Mouse (Mus musculus): Measurements from ENCODE around the gene Cchcr1. TPM values are rescaled to one million over a fixed set of nuclear protein-coding genes. Genes with fewer than 3 reads are reported as not detected.
"Not testable (repeated sequence)": the region's sequence is repeated elsewhere in the genome, so short reads cannot be mapped to it uniquely, and the experiment has no call there.

The Cchcr1 gene
- polyA plus RNA-seq, 1 experiment from 2014 or later = 15.7 TPM

DNA sequence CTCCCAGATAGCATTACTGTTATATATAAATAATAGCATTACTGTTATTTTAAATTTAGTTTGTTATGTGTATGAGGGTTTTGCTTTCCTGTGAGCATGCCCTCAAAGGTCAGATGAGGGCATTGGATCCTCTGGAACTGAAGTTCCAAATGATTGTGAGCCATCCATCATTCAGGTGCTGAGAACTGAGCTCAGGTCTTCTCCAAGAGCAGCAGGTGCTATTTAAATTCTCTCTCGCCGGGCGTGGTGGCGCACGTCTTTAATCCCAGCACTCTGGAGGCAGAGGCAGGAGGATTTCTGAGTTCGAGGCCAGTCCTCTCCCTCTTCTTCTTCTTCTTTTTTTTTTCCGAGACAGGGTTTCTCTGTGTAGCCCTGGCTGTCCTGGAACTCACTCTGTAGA, 19.8 kb upstream of the Cchcr1 start:
- 92% methylated on average over 7 of the region's 7 CpGs for WGBS
- no peak for ATAC-seq (replicated peaks; ENCODE audit: extremely low read depth, insufficient read depth, low FRiP score)
- no peak overlapping the region for H3K27ac ChIP-seq (ENCODE audit: low read length)
- no peak overlapping the region for H3K9ac ChIP-seq (ENCODE audit: low read length)
- H3K4me1 ChIP-seq (ENCODE audit: control insufficient read depth, insufficient read depth, low read length) = no peaks in the 10 kb centered on the region
- no peaks in the 10 kb centered on the region for H3K36me3 ChIP-seq (ENCODE audit: control insufficient read depth, insufficient read depth)
- no peak overlapping the region for H3K4me3 ChIP-seq (ENCODE audit: low read length)
- no peaks in the 10 kb centered on the region for H3K9me3 ChIP-seq (replicated peaks; ENCODE audit: control insufficient read depth, low read length)
- no peaks in the 10 kb centered on the region for H3K27me3 ChIP-seq (ENCODE audit: control insufficient read depth, insufficient read depth, low read length)
- H3K4me2 ChIP-seq (ENCODE audit: low read depth, low read length) = no peak overlapping the region

DNA sequence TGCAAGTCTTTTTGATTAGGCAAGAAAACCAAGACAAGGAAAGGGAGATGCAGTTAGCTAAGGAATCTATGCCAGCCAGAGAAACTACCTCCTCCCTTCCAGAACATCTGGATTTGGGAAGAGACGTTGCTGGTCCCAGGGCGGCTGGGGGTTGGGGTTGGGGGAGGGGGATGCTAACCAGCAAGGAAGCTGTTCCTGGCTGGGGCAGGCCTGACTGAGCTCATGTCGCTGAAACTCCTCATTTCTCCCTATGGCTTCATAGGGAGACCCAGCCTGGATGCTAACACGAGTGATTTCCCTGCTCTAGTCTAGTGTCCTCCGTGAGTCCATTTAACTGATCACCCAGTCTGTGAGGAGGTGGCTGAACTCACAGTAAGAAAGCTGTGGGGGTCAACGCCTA, 14.7 kb upstream of the Cchcr1 start:
- no peak overlapping the region for H3K9ac ChIP-seq (ENCODE audit: low read length)
- 17% methylated on average over 6 of the region's 6 CpGs for WGBS
- no peak overlapping the region for H3K4me3 ChIP-seq (ENCODE audit: low read length)
- H3K27me3 ChIP-seq (ENCODE audit: control insufficient read depth, insufficient read depth, low read length) = peaks cover 25% of the 10 kb centered on the region
- no peaks in the 10 kb centered on the region for H3K36me3 ChIP-seq (ENCODE audit: control insufficient read depth, insufficient read depth)
- no peaks in the 10 kb centered on the region for H3K4me1 ChIP-seq (ENCODE audit: control insufficient read depth, insufficient read depth, low read length)
- H3K9me3 ChIP-seq (replicated peaks; ENCODE audit: control insufficient read depth, low read length) = no peaks in the 10 kb centered on the region
- H3K4me2 ChIP-seq (ENCODE audit: low read depth, low read length) = no peak overlapping the region
- no peak for ATAC-seq (replicated peaks; ENCODE audit: extremely low read depth, insufficient read depth, low FRiP score)
- no peak overlapping the region for H3K27ac ChIP-seq (ENCODE audit: low read length)

DNA sequence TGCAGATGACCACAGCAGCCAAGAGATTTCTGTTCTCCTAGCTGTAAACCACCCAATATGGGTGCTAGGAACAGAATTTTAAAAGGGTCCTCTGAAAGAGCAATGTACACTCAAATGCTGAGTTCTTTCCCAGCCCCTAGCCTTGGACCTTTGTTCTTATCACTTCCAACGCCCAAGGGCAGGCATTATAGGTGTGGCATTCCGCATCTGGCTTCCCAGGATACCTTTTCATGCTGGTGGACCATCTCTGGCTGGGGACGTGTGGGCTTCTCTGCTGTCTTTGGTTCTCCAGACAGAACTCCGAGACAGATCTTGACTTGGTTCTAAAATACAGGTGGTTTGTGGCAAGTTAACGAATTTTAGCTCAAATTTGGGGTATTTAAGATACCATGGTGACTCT, 14.1 kb upstream of the Cchcr1 start:
- peaks cover 29% of the 10 kb centered on the region for H3K27me3 ChIP-seq (ENCODE audit: control insufficient read depth, insufficient read depth, low read length)
- H3K27ac ChIP-seq (ENCODE audit: low read length) = no peak overlapping the region
- no peak overlapping the region for H3K4me2 ChIP-seq (ENCODE audit: low read depth, low read length)
- H3K9me3 ChIP-seq (replicated peaks; ENCODE audit: control insufficient read depth, low read length) = no peaks in the 10 kb centered on the region
- ATAC-seq (replicated peaks; ENCODE audit: extremely low read depth, insufficient read depth, low FRiP score) = no peak
- H3K4me1 ChIP-seq (ENCODE audit: control insufficient read depth, insufficient read depth, low read length) = no peaks in the 10 kb centered on the region
- no peaks in the 10 kb centered on the region for H3K36me3 ChIP-seq (ENCODE audit: control insufficient read depth, insufficient read depth)
- H3K4me3 ChIP-seq (ENCODE audit: low read length) = no peak overlapping the region
- no peak overlapping the region for H3K9ac ChIP-seq (ENCODE audit: low read length)
- 51% methylated on average over 5 of the region's 5 CpGs for WGBS

DNA sequence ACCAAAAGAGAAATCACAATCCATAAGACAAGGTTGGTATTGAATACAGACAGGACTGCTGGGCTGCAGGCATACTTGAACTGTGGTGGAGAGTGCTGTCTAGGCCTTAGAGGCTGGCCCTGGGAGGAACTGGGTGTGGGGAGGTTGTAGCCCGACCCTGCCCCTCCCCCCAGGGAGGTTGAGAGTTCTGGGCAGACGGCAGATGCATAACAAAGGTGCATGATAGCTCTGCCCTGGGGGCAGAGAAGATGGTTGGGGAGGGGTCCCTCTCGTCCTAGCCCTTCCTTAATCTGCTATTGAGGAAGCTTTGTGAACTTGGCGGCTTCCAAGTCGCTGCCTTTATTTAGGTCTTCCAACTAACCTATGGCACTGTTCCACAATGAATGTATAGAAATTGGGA, 13.1 kb upstream of the Cchcr1 start:
- H3K9me3 ChIP-seq (replicated peaks; ENCODE audit: control insufficient read depth, low read length) = no peaks in the 10 kb centered on the region
- no peak for ATAC-seq (replicated peaks; ENCODE audit: extremely low read depth, insufficient read depth, low FRiP score)
- H3K4me2 ChIP-seq (ENCODE audit: low read depth, low read length) = no peak overlapping the region
- peaks cover 34% of the 10 kb centered on the region for H3K27me3 ChIP-seq (ENCODE audit: control insufficient read depth, insufficient read depth, low read length)
- H3K36me3 ChIP-seq (ENCODE audit: control insufficient read depth, insufficient read depth) = no peaks in the 10 kb centered on the region
- no peak overlapping the region for H3K27ac ChIP-seq (ENCODE audit: low read length)
- WGBS = 33% methylated on average over 5 of the region's 5 CpGs
- no peak overlapping the region for H3K4me3 ChIP-seq (ENCODE audit: low read length)
- H3K9ac ChIP-seq (ENCODE audit: low read length) = no peak overlapping the region
- H3K4me1 ChIP-seq (ENCODE audit: control insufficient read depth, insufficient read depth, low read length) = no peaks in the 10 kb centered on the region

DNA sequence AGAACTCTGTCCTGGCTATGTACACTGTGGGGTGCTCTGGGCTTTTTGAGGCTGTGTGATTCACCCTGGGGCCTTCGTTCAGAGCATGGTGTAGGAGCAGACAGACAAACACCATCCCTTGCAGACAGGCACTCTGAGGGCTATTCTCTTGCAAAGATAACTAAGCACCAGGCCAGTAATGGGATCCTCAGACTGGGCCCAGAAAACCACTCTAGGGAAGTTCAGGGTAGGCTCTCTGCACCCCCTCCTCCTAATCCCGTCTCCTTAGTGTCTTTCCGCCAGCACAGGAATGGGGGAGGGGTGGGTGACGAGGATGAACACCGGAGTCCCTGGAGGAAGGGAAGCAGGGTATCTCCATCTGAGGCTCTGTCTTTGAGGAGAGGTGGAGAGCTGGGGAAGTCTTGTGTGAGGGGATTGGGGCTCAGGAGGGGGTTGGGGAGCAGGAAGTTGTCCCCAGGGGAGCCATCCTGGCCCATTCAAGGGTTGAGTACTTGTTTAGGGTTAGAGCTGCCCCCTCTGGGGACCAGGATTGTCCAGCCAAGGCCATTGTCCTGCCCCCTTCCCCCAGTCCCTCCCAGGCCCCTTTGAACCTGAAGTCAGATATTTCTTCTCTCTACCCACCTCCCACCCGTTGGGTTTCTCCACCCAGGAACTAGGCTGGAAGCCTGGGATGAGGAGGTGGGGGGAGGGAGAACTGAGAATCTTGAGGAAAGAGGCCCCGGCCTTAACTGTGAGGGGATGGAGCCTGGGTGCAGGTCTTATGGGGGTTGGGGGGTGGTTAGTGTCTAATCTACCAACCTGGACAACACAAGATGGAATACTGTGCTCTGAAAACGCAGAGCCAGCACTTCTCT, 12.0 kb upstream of the Cchcr1 start:
- H3K27me3 ChIP-seq (ENCODE audit: control insufficient read depth, insufficient read depth, low read length) = peaks cover 38% of the 10 kb centered on the region

DNA sequence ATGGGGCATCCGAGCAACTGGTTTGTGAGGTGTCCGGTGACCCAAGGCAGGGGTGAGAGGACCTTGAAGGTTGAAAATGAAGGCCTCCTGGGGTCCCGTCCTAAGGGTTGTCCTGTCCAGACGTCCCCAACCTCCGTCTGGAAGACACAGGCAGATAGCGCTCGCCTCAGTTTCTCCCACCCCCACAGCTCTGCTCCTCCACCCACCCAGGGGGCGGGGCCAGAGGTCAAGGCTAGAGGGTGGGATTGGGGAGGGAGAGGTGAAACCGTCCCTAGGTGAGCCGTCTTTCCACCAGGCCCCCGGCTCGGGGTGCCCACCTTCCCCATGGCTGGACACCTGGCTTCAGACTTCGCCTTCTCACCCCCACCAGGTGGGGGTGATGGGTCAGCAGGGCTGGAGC, 11.1 kb upstream of the Cchcr1 start, which contains the start of gene Pou5f1:
Gene Pou5f1, plus strand, starts transcription at position 243 of the 400 bp plus-strand sequence.
- Histone ChIP-seq H3K36me3 (ENCODE audit: control insufficient read depth, insufficient read depth) (no peaks in the 10 kb centered on the region), H3K4me1 (ENCODE audit: control insufficient read depth, insufficient read depth, low read length) (no peaks in the 10 kb centered on the region), H3K27me3 (ENCODE audit: control insufficient read depth, insufficient read depth, low read length) (peaks cover 38% of the 10 kb centered on the region), H3K4me2 (ENCODE audit: low read depth, low read length) (no peak within 1 kb of the TSS), H3K4me3 (ENCODE audit: low read length) (no peak within 1 kb of the TSS), H3K27ac (ENCODE audit: low read length) (no peak within 1 kb of the TSS), H3K9me3 (replicated peaks; ENCODE audit: control insufficient read depth, low read length) (no peaks in the 10 kb centered on the region), H3K9ac (ENCODE audit: low read length) (no peak within 1 kb of the TSS)
- ATAC-seq (replicated peaks; ENCODE audit: extremely low read depth, insufficient read depth, low FRiP score) = no peak; the same call in 1 of the 2 replicates
- WGBS = 30% methylated on average over 13 of the region's 13 CpGs

More for the DNA sequence above, 12.0 kb upstream of the Cchcr1 start:
- no peak for ATAC-seq (replicated peaks; ENCODE audit: extremely low read depth, insufficient read depth, low FRiP score)
- Histone ChIP-seq H3K4me1 (ENCODE audit: control insufficient read depth, insufficient read depth, low read length) (no peaks in the 10 kb centered on the region), H3K9me3 (replicated peaks; ENCODE audit: control insufficient read depth, low read length) (no peaks in the 10 kb centered on the region), H3K36me3 (ENCODE audit: control insufficient read depth, insufficient read depth) (no peaks in the 10 kb centered on the region), H3K9ac (ENCODE audit: low read length) (no peak overlapping the region), H3K4me3 (ENCODE audit: low read length) (no peak overlapping the region), H3K27ac (ENCODE audit: low read length) (no peak overlapping the region), H3K4me2 (ENCODE audit: low read depth, low read length) (no peak overlapping the region)
- WGBS = 33% methylated on average over 8 of the region's 8 CpGs

DNA sequence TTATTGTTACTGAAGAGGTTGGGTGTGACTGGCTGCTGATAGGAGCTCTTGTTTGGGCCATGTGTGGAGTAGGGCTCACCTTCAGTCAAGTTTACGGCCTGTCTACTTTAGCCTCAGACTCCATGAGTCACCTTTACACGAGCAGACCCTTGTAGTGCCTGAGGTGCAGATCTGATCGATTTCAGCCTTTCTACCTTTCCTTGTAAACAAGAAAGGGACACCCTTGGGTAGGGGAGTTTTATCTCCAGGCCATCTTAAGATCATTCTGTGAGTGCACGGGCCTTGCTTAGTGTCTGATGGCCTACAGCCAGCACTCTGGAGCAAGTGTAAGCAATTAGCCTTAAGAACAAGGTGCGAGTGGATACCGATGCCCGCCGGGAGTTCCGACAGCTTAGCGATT, 10.0 kb upstream of the Cchcr1 start:
- ATAC-seq (replicated peaks; ENCODE audit: extremely low read depth, insufficient read depth, low FRiP score) = no peak
- Histone ChIP-seq H3K27me3 (ENCODE audit: control insufficient read depth, insufficient read depth, low read length) (peaks cover 38% of the 10 kb centered on the region), H3K27ac (ENCODE audit: low read length) (no peak overlapping the region), H3K4me3 (ENCODE audit: low read length) (no peak overlapping the region), H3K9me3 (replicated peaks; ENCODE audit: control insufficient read depth, low read length) (no peaks in the 10 kb centered on the region), H3K9ac (ENCODE audit: low read length) (no peak overlapping the region), H3K4me2 (ENCODE audit: low read depth, low read length) (no peak overlapping the region), H3K36me3 (ENCODE audit: control insufficient read depth, insufficient read depth) (no peaks in the 10 kb centered on the region), H3K4me1 (ENCODE audit: control insufficient read depth, insufficient read depth, low read length) (no peaks in the 10 kb centered on the region)
- 23% methylated on average over 10 of the region's 10 CpGs for WGBS

DNA sequence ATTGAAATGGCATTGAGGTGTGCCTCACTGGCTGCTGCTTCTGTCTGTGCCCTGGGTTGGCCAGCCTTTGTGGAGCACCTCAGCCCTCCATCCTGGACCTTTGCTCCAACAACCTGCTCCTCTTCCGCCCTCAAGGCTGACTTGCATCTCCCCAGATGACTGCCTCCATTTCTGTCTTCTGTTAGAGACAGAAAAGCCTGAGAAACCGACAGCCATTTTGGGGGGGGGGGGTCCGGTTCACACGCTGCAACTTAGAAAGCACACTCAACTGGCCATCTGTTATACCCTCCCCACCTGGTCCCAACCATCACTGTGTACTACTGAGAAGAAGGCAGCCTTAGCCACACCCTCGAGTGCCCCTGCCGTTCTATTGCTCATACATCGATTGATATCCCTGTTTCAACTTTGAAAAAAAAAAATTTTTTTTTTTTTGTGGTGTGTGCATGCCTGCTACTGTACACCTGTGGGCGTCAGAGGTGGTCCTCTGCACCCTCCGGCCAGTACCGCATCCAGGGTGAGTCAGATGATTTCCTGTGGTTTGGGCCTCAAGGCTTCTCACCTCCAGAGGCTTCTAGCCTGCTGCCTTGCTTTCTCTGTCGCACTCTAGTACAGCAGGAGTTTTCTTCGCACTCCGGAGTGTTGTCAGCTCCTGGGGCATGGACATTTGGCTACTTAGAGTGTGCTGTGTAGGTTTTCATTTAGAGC, 9.2 kb upstream of the Cchcr1 start:
- Histone ChIP-seq H3K27me3 (ENCODE audit: control insufficient read depth, insufficient read depth, low read length) (peaks cover 37% of the 10 kb centered on the region), H3K27ac (ENCODE audit: low read length) (no peak overlapping the region), H3K36me3 (ENCODE audit: control insufficient read depth, insufficient read depth) (peaks cover 5% of the 10 kb centered on the region), H3K4me2 (ENCODE audit: low read depth, low read length) (no peak overlapping the region), H3K9me3 (replicated peaks; ENCODE audit: control insufficient read depth, low read length) (no peaks in the 10 kb centered on the region), H3K9ac (ENCODE audit: low read length) (no peak overlapping the region), H3K4me1 (ENCODE audit: control insufficient read depth, insufficient read depth, low read length) (no peaks in the 10 kb centered on the region), H3K4me3 (ENCODE audit: low read length) (no peak overlapping the region)
- ATAC-seq (replicated peaks; ENCODE audit: extremely low read depth, insufficient read depth, low FRiP score) = no peak
- 20% methylated on average over 13 of the region's 13 CpGs for whole genome bisulfite sequencing

DNA sequence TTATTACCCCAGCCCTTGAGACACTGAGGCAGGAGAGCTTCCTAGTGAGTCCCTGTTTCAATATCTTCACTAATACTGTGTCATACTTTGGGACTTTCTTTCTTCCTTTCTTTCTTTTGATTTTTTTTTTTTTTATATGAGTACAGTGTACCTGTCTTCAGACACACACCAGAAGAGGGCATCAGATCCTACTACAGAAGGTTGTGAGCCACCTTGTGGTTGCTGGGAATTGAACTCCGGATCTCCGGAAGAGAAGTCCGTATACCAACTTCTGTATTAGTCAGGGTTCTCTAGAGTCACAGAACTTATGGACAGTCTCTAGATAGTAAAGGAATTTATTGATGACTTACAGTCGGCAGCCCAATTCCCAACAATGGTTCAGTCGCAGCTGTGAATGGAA, 8.6 kb upstream of the Cchcr1 start:
- H3K27ac ChIP-seq (ENCODE audit: low read length); H3K4me3 ChIP-seq (ENCODE audit: low read length); H3K9me3 ChIP-seq (replicated peaks; ENCODE audit: control insufficient read depth, low read length); H3K9ac ChIP-seq (ENCODE audit: low read length); ATAC-seq (replicated peaks; ENCODE audit: extremely low read depth, insufficient read depth, low FRiP score); H3K4me1 ChIP-seq (ENCODE audit: control insufficient read depth, insufficient read depth, low read length); H3K4me2 ChIP-seq (ENCODE audit: low read depth, low read length); H3K36me3 ChIP-seq (ENCODE audit: control insufficient read depth, insufficient read depth): not testable (repeated sequence)
- 51% methylated on average over 5 of the region's 5 CpGs for WGBS
- peaks cover 36% of the 10 kb centered on the region for H3K27me3 ChIP-seq (ENCODE audit: control insufficient read depth, insufficient read depth, low read length)
